ENCODE assay signal across 10 mouse cellular contexts in genomic region chr10:13988280-13988679, GRCm38 (mm10). TPM values are rescaled to one million over a fixed set of nuclear protein-coding genes. Genes with fewer than 3 reads are reported as not detected.
DNase-seq lines count a peak whose midpoint lies in the region; ATAC-seq lines count a peak whose summit lies in the region.
"Had no signal": no experiment of that assay in that cellular context is flagged by ENCODE, and none has a peak within 500 bp of the region (broad histone marks: within the 10 kb centered on the region; RNA-seq: fewer than 3 reads in every experiment).

No protein-coding gene starts in this region.

- peak; percentile 37 for DNase-seq in adrenal gland, adult 8-10 months
- no peak for DNase-seq in adrenal gland, postnatal 4 days (ENCODE audit: low spot score in 2 of 2)
- DNase-seq in kidney, postnatal 10 days: peak; percentile 12
- no peak for DNase-seq in kidney, adult 11 months
- DNase-seq in brain, adult 2 months (ENCODE audit: low read depth, low spot score): peak; percentile 58
- DNase-seq in mesoderm, embryonic 11.5 days (ENCODE audit: low read depth, low spot score): peak; percentile 51
- DNase-seq in ovary, postnatal 14 days (ENCODE audit: low spot score): no peak
- DNase-seq: lung, embryonic 14.5 days had no signal

- ATAC-seq in megakaryocyte-erythroid progenitor cell, adult 5-6 weeks (replicated peaks; ENCODE audit: low FRiP score, low TSS enrichment, poor library complexity, severe bottlenecking): no peak
- ATAC-seq: Patski had no signal

RNA-seq across cellular contexts. Expression of gene Hivep2, which starts 22.4 kb away (rescaled TPM):
- total RNA-seq in adrenal gland, adult 8-10 months (2022): 10 to 100 TPM; 27.5 to 43.1 (median 38.7) TPM
- 10 to 100 TPM; 23.3 to 26.6 TPM for total RNA-seq in adrenal gland, postnatal 4 days (2021)
- total RNA-seq in megakaryocyte-erythroid progenitor cell, adult 5-6 weeks (2014; fragmentation: Nextera tagmentation): 2.8 and 3.7 TPM in 2 replicates
- total RNA-seq in megakaryocyte-erythroid progenitor cell, adult 5-6 weeks (2017): 0.46 and 0.94 TPM in 2 replicates

Comparison
In these comparisons a context has a peak if more than half of its experiments do, and no peak if none do; other contexts are left out.
1. DNase-seq: peak in adrenal gland, adult 8-10 months (single experiment), kidney, postnatal 10 days (single experiment), brain, adult 2 months (single experiment) and mesoderm, embryonic 11.5 days (single experiment); none in adrenal gland, postnatal 4 days (0 of 2), kidney, adult 11 months (single experiment) and ovary, postnatal 14 days (single experiment).
2. RNA of gene Hivep2, which starts 22.4 kb away (total RNA-seq): 27.5 to 43.1 TPM in adrenal gland, adult 8-10 months and 23.3 to 26.6 TPM in adrenal gland, postnatal 4 days; 0.46 to 3.7 TPM in megakaryocyte-erythroid progenitor cell, adult 5-6 weeks; every median in the first group is over 4 times any median in the second.